Mouse (Mus musculus) heart, postnatal 25 days (tissue): ENCODE data around the gene Slc12a7. TPM values are rescaled to one million over a fixed set of nuclear protein-coding genes. Genes with fewer than 3 reads are reported as not detected.

Experiments
- DNase-seq: peaks from one replicate; pipeline ENCODE4 v3.0.0; 2022; ENCODE audit warnings: low spot score
- intact Hi-C: fragments of 180-260 bp; cut with DNase I; formaldehyde crosslinking; loops from one replicate; pipeline ENCODE4 v1.15.1; 2025
- total RNA-seq, 2 experiments: library from RNA; stranded (reverse); gene quantifications; 2 replicates each; pipeline ENCODE4 v1.2.3; 2021

The Slc12a7 gene
- total RNA-seq, 2 experiments from 2014 or later = 162 to 182 TPM

GRCm38 (mm10) chr13:73846589-73847464 is 113.9 kb downstream of the Slc12a7 start:
- intact Hi-C loops = no loop called here
- DNase-seq = no peak

GRCm38 (mm10) chr13:73847465-73847836 is 114.6 kb downstream of the Slc12a7 start, which contains the start of gene Nkd2:
Gene Nkd2, minus strand, starts transcription at chr13:73847631.
- DNase-seq = peak; percentile 55
- intact Hi-C loops = no loop called here

Other genes starting within 250 kb of the Slc12a7 start
- not detected for gene Slc6a3, start 196.3 kb upstream of the Slc12a7 start, total RNA-seq
- gene Clptm1l, start 129.1 kb upstream of the Slc12a7 start, total RNA-seq = 10 to 100 TPM; 60.1 to 63.6 TPM
- under 1 TPM; 0.08 to 0.39 TPM for gene Tert, start 106.2 kb upstream of the Slc12a7 start, total RNA-seq
- not detected for gene Slc6a18, start 55.1 kb upstream of the Slc12a7 start, total RNA-seq
- not detected for gene Slc6a19, start 28.2 kb upstream of the Slc12a7 start, total RNA-seq
- gene Nkd2, start 114.5 kb downstream of the Slc12a7 start, total RNA-seq = 1 to 10 TPM; 1.2 TPM
- gene Trip13, start 204.7 kb downstream of the Slc12a7 start, total RNA-seq = under 1 TPM; 0.17 to 0.39 TPM
- gene Brd9, start 204.7 kb downstream of the Slc12a7 start, total RNA-seq = 10 to 100 TPM; 22.9 to 23.9 TPM
- gene Zdhhc11, start 230.8 kb downstream of the Slc12a7 start, total RNA-seq = not detected